19 mouse cellular contexts compared by ENCODE assay signal in genomic region chr4:148509450-148510084, GRCm38 (mm10). TPM values are rescaled to one million over a fixed set of nuclear protein-coding genes. Genes with fewer than 3 reads are reported as not detected.
DNase-seq lines count a peak whose midpoint lies in the region; ATAC-seq and TF ChIP-seq lines count a peak whose summit lies in the region.
"Had no signal": no experiment of that assay in that cellular context is flagged by ENCODE, and none has a peak within 500 bp of the region (broad histone marks: within the 10 kb centered on the region; RNA-seq: fewer than 3 reads in every experiment).

No protein-coding gene starts in this region.

- no peaks in the 10 kb centered on the region for H3K27me3 ChIP-seq in neural tube, embryonic 11.5 days (ENCODE audit: control insufficient read depth, insufficient read depth, low read length)
- no peaks in the 10 kb centered on the region for H3K27me3 ChIP-seq in neural tube, embryonic 15.5 days (replicated peaks)
- H3K27me3 ChIP-seq in embryonic facial prominence, embryonic 15.5 days = no peaks in the 10 kb centered on the region
- no peaks in the 10 kb centered on the region for H3K27me3 ChIP-seq in intestine, embryonic 15.5 days (replicated peaks)
- H3K27me3 ChIP-seq in forebrain, embryonic 14.5 days (replicated peaks; ENCODE audit: control insufficient read depth, insufficient read depth, low read length) = no peaks in the 10 kb centered on the region
- H3K27me3 ChIP-seq: embryonic facial prominence, embryonic 13.5 days; lung, embryonic 15.5 days; midbrain, embryonic 12.5 days; neural tube, embryonic 13.5 days had no signal

- peak; percentile 6 for DNase-seq in neural tube, embryonic 11.5 days (ENCODE audit: low spot score)
- DNase-seq in Muller cell, postnatal 12 days (ENCODE audit: inconsistent ontology term) = peak; percentile 76
- no peak for DNase-seq in lung, postnatal 4 days
- no peak for DNase-seq in forebrain, embryonic 14.5 days (ENCODE audit: low spot score)
- DNase-seq: cerebellum, adult 9-11 months; gastrocnemius, postnatal 14 days; kidney, postnatal 10 days; layer of hippocampus, postnatal 36 days; right cerebral cortex, postnatal 14 days had no signal

- H3K4me1 ChIP-seq in neural tube, embryonic 11.5 days (ENCODE audit: control insufficient read depth, insufficient read depth, low read length) = peaks cover 3% of the 10 kb centered on the region; the same call in 1 of the 2 replicates
- H3K4me1 ChIP-seq in neural tube, embryonic 15.5 days = peaks cover 11% of the 10 kb centered on the region
- H3K4me1 ChIP-seq in embryonic facial prominence, embryonic 15.5 days = peaks cover 17% of the 10 kb centered on the region
- peaks cover 42% of the 10 kb centered on the region for H3K4me1 ChIP-seq in olfactory bulb, adult 2 months (ENCODE audit: control insufficient read depth, insufficient read depth, low read length)
- H3K4me1 ChIP-seq in intestine, embryonic 15.5 days (replicated peaks) = no peaks in the 10 kb centered on the region
- no peaks in the 10 kb centered on the region for H3K4me1 ChIP-seq in forebrain, embryonic 14.5 days (ENCODE audit: control insufficient read depth, insufficient read depth, low read length)
- H3K4me1 ChIP-seq: embryonic facial prominence, embryonic 13.5 days; lung, embryonic 15.5 days; midbrain, embryonic 12.5 days had no signal

- no peak overlapping the region for H3K4me2 ChIP-seq in neural tube, embryonic 11.5 days (ENCODE audit: low read depth)
- H3K4me2 ChIP-seq in neural tube, embryonic 15.5 days = no peak overlapping the region
- H3K4me2 ChIP-seq in embryonic facial prominence, embryonic 15.5 days (replicated peaks) = no peak overlapping the region
- no peak overlapping the region for H3K4me2 ChIP-seq in intestine, embryonic 15.5 days (replicated peaks)
- no peak overlapping the region for H3K4me2 ChIP-seq in forebrain, embryonic 14.5 days (ENCODE audit: low read length)
- H3K4me2 ChIP-seq: embryonic facial prominence, embryonic 13.5 days; lung, embryonic 15.5 days; midbrain, embryonic 12.5 days; neural tube, embryonic 13.5 days had no signal

- TF ChIP-seq CTCF in olfactory bulb, adult 2 months (IDR thresholded peaks at IDR 0.05; ENCODE audit: insufficient read depth, low read depth, low read length) = no peak

- no peak overlapping the region for H3K27ac ChIP-seq in neural tube, embryonic 11.5 days (ENCODE audit: low read depth, low read length)
- no peak overlapping the region for H3K27ac ChIP-seq in neural tube, embryonic 15.5 days (replicated peaks)
- peak overlapping the region; percentile 69; the same call in 1 of the 2 replicates for H3K27ac ChIP-seq in embryonic facial prominence, embryonic 15.5 days (replicated peaks)
- peak overlapping the region; percentile 92 for H3K27ac ChIP-seq in olfactory bulb, adult 2 months (ENCODE audit: insufficient read depth, low read depth, low read length)
- no peak overlapping the region for H3K27ac ChIP-seq in intestine, embryonic 15.5 days
- no peak overlapping the region for H3K27ac ChIP-seq in forebrain, embryonic 14.5 days (ENCODE audit: low read depth, low read length)
- H3K27ac ChIP-seq: embryonic facial prominence, embryonic 13.5 days; lung, embryonic 15.5 days; midbrain, embryonic 12.5 days; neural tube, embryonic 13.5 days had no signal

- no peaks in the 10 kb centered on the region for H3K9me3 ChIP-seq in neural tube, embryonic 11.5 days (ENCODE audit: control insufficient read depth, low read length)
- peaks cover 3% of the 10 kb centered on the region; the same call in 1 of the 2 replicates for H3K9me3 ChIP-seq in neural tube, embryonic 15.5 days (replicated peaks)
- no peaks in the 10 kb centered on the region for H3K9me3 ChIP-seq in embryonic facial prominence, embryonic 15.5 days (replicated peaks)
- no peaks in the 10 kb centered on the region for H3K9me3 ChIP-seq in intestine, embryonic 15.5 days
- H3K9me3 ChIP-seq in forebrain, embryonic 14.5 days (replicated peaks; ENCODE audit: control insufficient read depth, low read length) = no peaks in the 10 kb centered on the region
- H3K9me3 ChIP-seq: embryonic facial prominence, embryonic 13.5 days; lung, embryonic 15.5 days; midbrain, embryonic 12.5 days; neural tube, embryonic 13.5 days had no signal

- 86% methylated on average over 8 of the region's 8 CpGs for WGBS in neural tube, embryonic 11.5 days
- 90% methylated on average over 8 of the region's 8 CpGs for WGBS in neural tube, embryonic 15.5 days
- 67% methylated on average over 8 of the region's 8 CpGs for WGBS in embryonic facial prominence, embryonic 15.5 days
- 43% methylated on average over 8 of the region's 8 CpGs for WGBS in olfactory bulb, adult 2 months
- 85% methylated on average over 8 of the region's 8 CpGs for WGBS in intestine, embryonic 15.5 days
- WGBS in forebrain, embryonic 14.5 days = 93% methylated on average over 8 of the region's 8 CpGs

- H3K4me3 ChIP-seq in neural tube, embryonic 11.5 days (ENCODE audit: low read depth, low read length) = no peak overlapping the region
- H3K4me3 ChIP-seq in neural tube, embryonic 15.5 days (replicated peaks) = no peak overlapping the region
- no peak overlapping the region for H3K4me3 ChIP-seq in embryonic facial prominence, embryonic 15.5 days (replicated peaks)
- H3K4me3 ChIP-seq in olfactory bulb, adult 2 months (ENCODE audit: insufficient read depth, low read depth, low read length) = no peak overlapping the region
- no peak overlapping the region for H3K4me3 ChIP-seq in intestine, embryonic 15.5 days (replicated peaks)
- no peak overlapping the region for H3K4me3 ChIP-seq in forebrain, embryonic 14.5 days (ENCODE audit: low read depth, low read length)
- H3K4me3 ChIP-seq: embryonic facial prominence, embryonic 13.5 days; lung, embryonic 15.5 days; midbrain, embryonic 12.5 days; neural tube, embryonic 13.5 days had no signal

- ATAC-seq in neural tube, embryonic 11.5 days (ENCODE audit: insufficient read depth, low FRiP score, low TSS enrichment) = no peak
- no peak for ATAC-seq in neural tube, embryonic 15.5 days (ENCODE audit: low FRiP score)
- no peak for ATAC-seq in embryonic facial prominence, embryonic 15.5 days (ENCODE audit: insufficient number of reproducible peaks, low FRiP score, low TSS enrichment, low read depth)
- ATAC-seq in intestine, embryonic 15.5 days = no peak
- ATAC-seq in forebrain, embryonic 14.5 days = no peak
- ATAC-seq: forebrain, embryonic 16.5 days; hindbrain, embryonic 16.5 days had no signal

- H3K36me3 ChIP-seq in neural tube, embryonic 11.5 days (ENCODE audit: control insufficient read depth, insufficient read depth, low read length) = peaks cover 9% of the 10 kb centered on the region
- H3K36me3 ChIP-seq in neural tube, embryonic 15.5 days = peaks cover 39% of the 10 kb centered on the region
- H3K36me3 ChIP-seq in embryonic facial prominence, embryonic 15.5 days = peaks cover 45% of the 10 kb centered on the region
- H3K36me3 ChIP-seq in intestine, embryonic 15.5 days = peaks cover 16% of the 10 kb centered on the region
- H3K36me3 ChIP-seq in forebrain, embryonic 14.5 days (ENCODE audit: control insufficient read depth, insufficient read depth, low read length) = peaks cover 63% of the 10 kb centered on the region

- no peak overlapping the region for H3K9ac ChIP-seq in neural tube, embryonic 11.5 days (ENCODE audit: low read length)
- no peak overlapping the region for H3K9ac ChIP-seq in neural tube, embryonic 15.5 days (replicated peaks)
- no peak overlapping the region for H3K9ac ChIP-seq in embryonic facial prominence, embryonic 15.5 days
- no peak overlapping the region for H3K9ac ChIP-seq in intestine, embryonic 15.5 days
- H3K9ac ChIP-seq in forebrain, embryonic 14.5 days (ENCODE audit: low read length) = no peak overlapping the region
- H3K9ac ChIP-seq: embryonic facial prominence, embryonic 13.5 days; lung, embryonic 15.5 days; midbrain, embryonic 12.5 days; neural tube, embryonic 13.5 days had no signal

- TF ChIP-seq POLR2A in olfactory bulb, adult 2 months (IDR thresholded peaks at IDR 0.05; ENCODE audit: insufficient read depth, low read depth, low read length) = no peak

RNA-seq across cellular contexts. Expression of gene Angptl7, which starts 9.3 kb away (rescaled TPM):
- polyA plus RNA-seq in neural tube, embryonic 11.5 days (2014; fragmentation: Nextera tagmentation; extraction: Ambion mirVana) = 0.31 and 0.32 TPM in 2 replicates
- 0.36 and 0.61 TPM in 2 replicates for polyA plus RNA-seq in neural tube, embryonic 15.5 days (2015; fragmentation: Nextera tagmentation; extraction: Ambion mirVana)
- polyA plus RNA-seq in embryonic facial prominence, embryonic 15.5 days (2015; fragmentation: Nextera tagmentation; extraction: Ambion mirVana) = 4.8 and 7.7 TPM in 2 replicates
- polyA plus RNA-seq in olfactory bulb, adult 2 months (2012; ENCODE audit: insufficient read depth, insufficient read length, low replicate concordance, missing spikeins) = not detected in 2 replicates
- 0.92 and 2.0 TPM in 2 replicates for polyA plus RNA-seq in intestine, embryonic 15.5 days (2015; fragmentation: Nextera tagmentation; extraction: Ambion mirVana)
- 0.15 and 0.30 TPM in 2 replicates for polyA plus RNA-seq in forebrain, embryonic 14.5 days (2014; fragmentation: Nextera tagmentation; extraction: Ambion mirVana)

RNA-seq across cellular contexts. Expression of gene Exosc10, which starts 48.7 kb away (rescaled TPM):
- 102 and 108 TPM in 2 replicates for polyA plus RNA-seq in neural tube, embryonic 11.5 days (2014; fragmentation: Nextera tagmentation; extraction: Ambion mirVana)
- 81.9 and 91.2 TPM in 2 replicates for polyA plus RNA-seq in neural tube, embryonic 15.5 days (2015; fragmentation: Nextera tagmentation; extraction: Ambion mirVana)
- 82.7 and 87.6 TPM in 2 replicates for polyA plus RNA-seq in embryonic facial prominence, embryonic 15.5 days (2015; fragmentation: Nextera tagmentation; extraction: Ambion mirVana)
- not detected in 2 replicates for polyA plus RNA-seq in olfactory bulb, adult 2 months (2012; ENCODE audit: insufficient read depth, insufficient read length, low replicate concordance, missing spikeins)
- polyA plus RNA-seq in intestine, embryonic 15.5 days (2015; fragmentation: Nextera tagmentation; extraction: Ambion mirVana) = 73.4 and 74.4 TPM in 2 replicates
- 99.7 and 107 TPM in 2 replicates for polyA plus RNA-seq in forebrain, embryonic 14.5 days (2014; fragmentation: Nextera tagmentation; extraction: Ambion mirVana)

Comparison
In these comparisons a context has a peak if more than half of its experiments do, and no peak if none do; other contexts are left out.
1. DNase-seq: peak in neural tube, embryonic 11.5 days (single experiment) and Muller cell, postnatal 12 days (single experiment); none in lung, postnatal 4 days (0 of 2) and forebrain, embryonic 14.5 days (single experiment).
2. H3K27ac ChIP-seq: peak in embryonic facial prominence, embryonic 15.5 days (single experiment) and olfactory bulb, adult 2 months (single experiment); none in neural tube, embryonic 11.5 days (single experiment), neural tube, embryonic 15.5 days (single experiment), intestine, embryonic 15.5 days (single experiment) and forebrain, embryonic 14.5 days (single experiment).